Mouse (Mus musculus) embryonic facial prominence, embryonic 13.5 days (tissue): ENCODE results near the gene Acap2. TPM values are rescaled to one million over a fixed set of nuclear protein-coding genes. Genes with fewer than 3 reads are reported as not detected.
A peak's percentile ranks its signal among the peaks of the same experiment; 100 is the strongest.

Experiments
- ATAC-seq: fragments of 200-750 bp; cut with Nextera tagmentation; 2 replicates; pipeline ENCODE4 v1.8.0; 2017; ENCODE audit warnings: low read depth; ENCODE audit not compliant: insufficient number of reproducible peaks, insufficient read depth, low FRiP score, low TSS enrichment
- H3K27ac ChIP-seq: fragments of 300-500 bp; sonication (generic); 2 replicates; pipeline ENCODE4 v1.5.1; 2015; ENCODE audit warnings: moderate library complexity, mild to moderate bottlenecking, inconsistent platforms
- H3K27me3 ChIP-seq: fragments of 300-500 bp; sonication (generic); 2 replicates; pipeline ENCODE4 v1.6.1; 2015; ENCODE audit warnings: mild to moderate bottlenecking, inconsistent platforms
- H3K36me3 ChIP-seq: fragments of 300-500 bp; sonication (generic); 2 replicates; pipeline ENCODE4 v1.6.1; 2015; ENCODE audit warnings: mild to moderate bottlenecking, inconsistent platforms
- H3K4me1 ChIP-seq: fragments of 300-500 bp; sonication (generic); 2 replicates; pipeline ENCODE4 v1.6.1; 2015; ENCODE audit warnings: inconsistent platforms
- H3K4me2 ChIP-seq: fragments of 300-500 bp; sonication (generic); 2 replicates; pipeline ENCODE4 v1.6.1; 2015; ENCODE audit warnings: moderate library complexity, mild to moderate bottlenecking, inconsistent platforms
- H3K4me3 ChIP-seq: fragments of 300-500 bp; sonication (generic); 2 replicates; pipeline ENCODE4 v1.5.1; 2015; ENCODE audit warnings: mild to moderate bottlenecking, inconsistent platforms
- H3K9ac ChIP-seq: fragments of 300-500 bp; sonication (generic); 2 replicates; pipeline ENCODE4 v1.6.1; 2015; ENCODE audit warnings: mild to moderate bottlenecking, inconsistent platforms
- H3K9me3 ChIP-seq: fragments of 300-500 bp; sonication (generic); 2 replicates; pipeline ENCODE4 v1.6.1; 2016; ENCODE audit warnings: inconsistent platforms
- WGBS: fragments of 180-500 bp; shearing (Covaris S2); methylation state at CpG from one replicate; pipeline ENCODE4 v1.1.7; 2015; ENCODE audit warnings: mixed read lengths; 5-methylcytosine and 5-hydroxymethylcytosine counted together
- polyA plus RNA-seq: library from polyadenylated mRNA; unstranded; fragments of >200 nt; fragmentation: Nextera tagmentation; extraction: Ambion mirVana; gene quantifications from 2 replicates; pipeline ENCODE4 v1.2.1, GENCODE M21; 2015

Acap2 gene
- polyA plus RNA-seq, 1 experiment from 2014 or later = 22.6 TPM

GRCm38 (mm10) chr16:31062918-31063317, 138.1 kb downstream of the Acap2 start:
- Histone ChIP-seq H3K27ac (no peak overlapping the region), H3K9ac (no peak overlapping the region), H3K4me3 (no peak overlapping the region), H3K9me3 (no peaks in the 10 kb centered on the region), H3K4me1 (peaks cover 37% of the 10 kb centered on the region), H3K4me2 (no peak overlapping the region), H3K27me3 (no peaks in the 10 kb centered on the region), H3K36me3 (no peaks in the 10 kb centered on the region)
- WGBS = 72% methylated on average over 3 of the region's 3 CpGs
- ATAC-seq = no peak

GRCm38 (mm10) chr16:31061246-31061880, 139.7 kb downstream of the Acap2 start:
- H3K4me2 ChIP-seq = no peak overlapping the region; the same call in 1 of the 2 replicates
- no peaks in the 10 kb centered on the region for H3K9me3 ChIP-seq
- ATAC-seq = peak; percentile 56; the same call in 1 of the 2 replicates
- no peak overlapping the region for H3K9ac ChIP-seq
- no peaks in the 10 kb centered on the region for H3K27me3 ChIP-seq
- H3K36me3 ChIP-seq = no peaks in the 10 kb centered on the region
- H3K4me1 ChIP-seq = peaks cover 31% of the 10 kb centered on the region
- no peak overlapping the region for H3K4me3 ChIP-seq
- peak overlapping the region; percentile 79 for H3K27ac ChIP-seq
- WGBS = 31% methylated on average over 11 of the region's 11 CpGs

DNA sequence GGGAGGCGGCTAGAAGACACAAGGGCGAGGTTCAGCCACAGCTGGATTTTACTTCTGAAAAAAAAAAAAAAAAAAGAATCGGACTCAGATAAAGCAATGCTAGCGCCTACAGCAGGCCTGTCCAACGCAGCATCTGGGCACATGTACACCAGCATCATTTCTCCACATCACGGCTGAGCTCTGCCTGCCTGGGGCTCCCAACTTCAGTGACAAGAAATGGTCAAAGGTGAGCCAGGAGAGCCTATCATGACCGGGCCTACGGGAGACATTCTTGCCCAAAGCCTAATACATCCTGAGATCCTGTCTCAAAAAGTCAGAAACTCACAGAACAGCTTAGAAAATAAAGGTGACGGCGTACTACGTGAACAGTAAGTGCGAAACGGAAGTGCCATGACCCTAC, 140.3 kb downstream of the Acap2 start:
- Histone ChIP-seq H3K4me2 (no peak overlapping the region), H3K36me3 (no peaks in the 10 kb centered on the region), H3K4me3 (no peak overlapping the region), H3K27ac (peak overlapping the region; percentile 79), H3K9me3 (no peaks in the 10 kb centered on the region), H3K27me3 (no peaks in the 10 kb centered on the region), H3K4me1 (peaks cover 31% of the 10 kb centered on the region), H3K9ac (no peak overlapping the region)
- ATAC-seq = 0 out of 2 replicates have a peak, but pooled peaks have one; percentile 17
- 85% methylated on average over 13 of the region's 13 CpGs for WGBS

DNA sequence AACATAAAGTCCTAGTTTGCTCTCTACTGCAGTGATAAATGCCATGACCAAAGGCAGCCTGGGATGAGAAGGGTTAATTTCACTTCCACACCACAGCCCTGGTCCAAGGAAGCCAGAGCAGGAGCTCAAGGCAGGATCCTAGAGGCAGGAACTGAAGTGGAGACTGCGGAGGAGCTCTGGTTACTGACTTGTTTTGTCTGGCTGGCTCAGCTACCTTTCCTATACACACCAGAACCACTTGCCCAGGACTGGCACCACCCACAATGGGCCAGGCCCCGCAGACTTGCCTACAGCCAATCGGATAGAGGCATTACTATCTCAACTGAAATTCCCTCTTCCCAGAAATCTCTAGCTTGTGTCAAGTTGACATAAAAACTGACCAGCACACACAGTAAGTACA, 140.8 kb downstream of the Acap2 start:
- 95% methylated on average over 3 of the region's 3 CpGs for WGBS

DNA sequence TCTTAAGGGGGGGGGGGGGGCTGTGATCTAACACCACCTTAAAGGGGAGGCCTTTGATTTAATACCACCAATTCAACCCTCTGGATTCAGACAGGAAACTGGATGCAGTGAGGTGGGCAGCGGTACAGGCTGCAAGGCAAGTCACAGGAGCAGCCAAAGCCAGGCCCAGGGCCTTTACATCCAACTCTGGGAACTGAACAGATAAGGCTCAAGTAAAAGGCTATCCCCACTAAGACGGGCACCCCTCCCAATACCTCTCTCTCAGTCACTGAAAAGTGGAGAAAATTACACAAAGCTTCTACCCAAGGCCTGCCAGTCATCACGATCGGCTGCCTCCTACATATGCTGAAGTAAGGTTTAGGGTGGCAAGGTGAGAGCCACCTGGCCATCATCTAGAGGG, 141.3 kb downstream of the Acap2 start:
- Histone ChIP-seq H3K4me3 (no peak overlapping the region), H3K9ac (no peak overlapping the region), H3K27ac (no peak overlapping the region), H3K27me3 (no peaks in the 10 kb centered on the region), H3K4me1 (peaks cover 31% of the 10 kb centered on the region), H3K36me3 (no peaks in the 10 kb centered on the region), H3K9me3 (no peaks in the 10 kb centered on the region), H3K4me2 (no peak overlapping the region)
- WGBS = 85% methylated on average over 4 of the region's 4 CpGs
- ATAC-seq = no peak

More for the DNA sequence above, 140.8 kb downstream of the Acap2 start:
- H3K4me3 ChIP-seq = no peak overlapping the region
- peaks cover 31% of the 10 kb centered on the region for H3K4me1 ChIP-seq
- H3K9ac ChIP-seq = no peak overlapping the region
- no peaks in the 10 kb centered on the region for H3K27me3 ChIP-seq
- no peaks in the 10 kb centered on the region for H3K36me3 ChIP-seq
- H3K27ac ChIP-seq = no peak overlapping the region
- no peak for ATAC-seq
- H3K9me3 ChIP-seq = no peaks in the 10 kb centered on the region
- no peak overlapping the region for H3K4me2 ChIP-seq

GRCm38 (mm10) chr16:31052812-31053211, 148.2 kb downstream of the Acap2 start:
- no peaks in the 10 kb centered on the region for H3K36me3 ChIP-seq
- H3K4me2 ChIP-seq = no peak overlapping the region
- peaks cover 5% of the 10 kb centered on the region; the same call in 1 of the 2 replicates for H3K4me1 ChIP-seq
- no peak overlapping the region for H3K27ac ChIP-seq
- no peak overlapping the region for H3K4me3 ChIP-seq
- no peak for ATAC-seq
- no peak overlapping the region for H3K9ac ChIP-seq
- WGBS = 76% methylated on average over 6 of the region's 6 CpGs
- H3K9me3 ChIP-seq = no peaks in the 10 kb centered on the region
- no peaks in the 10 kb centered on the region for H3K27me3 ChIP-seq

- Histone ChIP-seq H3K4me2 (no peak overlapping the region), H3K9me3 (no peaks in the 10 kb centered on the region), H3K4me3 (no peak overlapping the region), H3K27ac (no peak overlapping the region), H3K36me3 (no peaks in the 10 kb centered on the region), H3K9ac (no peak overlapping the region), H3K27me3 (no peaks in the 10 kb centered on the region), H3K4me1 (peaks cover 9% of the 10 kb centered on the region; the same call in 1 of the 2 replicates)
- 71% methylated on average over 7 of the region's 7 CpGs for WGBS
- ATAC-seq = no peak
Observed at GRCm38 (mm10) chr16:31052177-31052726, 148.8 kb downstream of the Acap2 start.

DNA sequence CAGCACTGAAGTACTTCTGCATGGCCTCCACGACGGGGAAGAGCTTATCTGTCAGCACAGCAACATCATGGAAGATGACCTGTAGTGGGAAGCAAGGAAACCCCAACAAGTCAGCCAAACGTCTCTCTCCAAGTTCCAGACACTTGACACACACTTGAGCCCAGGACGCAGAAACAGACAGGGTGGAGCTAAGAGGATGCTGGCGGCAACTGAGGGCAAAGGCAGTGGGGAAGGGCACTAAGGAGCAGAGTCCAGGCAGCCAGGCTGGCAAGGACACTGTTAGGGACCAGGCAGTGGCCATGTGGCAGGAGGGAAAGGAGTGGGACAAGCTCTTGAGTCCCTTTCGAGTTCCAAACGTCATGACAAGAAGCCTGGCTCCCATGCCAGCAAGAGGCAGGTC, 150.3 kb downstream of the Acap2 start:
- Histone ChIP-seq H3K9me3 (no peaks in the 10 kb centered on the region), H3K9ac (no peak overlapping the region), H3K27ac (no peak overlapping the region), H3K4me1 (peaks cover 17% of the 10 kb centered on the region), H3K27me3 (no peaks in the 10 kb centered on the region), H3K36me3 (no peaks in the 10 kb centered on the region), H3K4me2 (no peak overlapping the region), H3K4me3 (no peak overlapping the region)
- ATAC-seq = no peak
- 88% methylated on average over 7 of the region's 7 CpGs for WGBS

DNA sequence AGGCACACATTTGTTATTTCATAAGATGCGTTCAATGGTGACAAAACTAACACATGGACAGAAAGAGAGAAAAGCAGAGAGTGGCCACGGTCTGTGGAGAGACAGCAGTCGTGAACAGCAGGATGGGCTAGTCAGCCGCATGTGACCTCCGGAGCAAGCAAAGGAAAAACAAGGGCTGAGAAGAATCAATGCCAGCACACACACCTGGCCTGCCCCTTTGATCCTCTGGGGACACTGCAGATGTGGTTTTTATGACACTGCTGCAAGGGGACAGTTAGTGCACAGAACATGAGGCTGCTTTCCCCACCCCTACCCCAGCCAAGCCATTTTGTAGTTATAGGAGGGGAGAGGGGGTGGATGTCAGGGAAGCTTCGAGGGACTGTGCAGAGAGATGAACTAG, 152.9 kb downstream of the Acap2 start:
- H3K4me2 ChIP-seq = no peak overlapping the region
- WGBS = 83% methylated on average over 6 of the region's 6 CpGs
- H3K9me3 ChIP-seq = no peaks in the 10 kb centered on the region
- H3K4me3 ChIP-seq = no peak overlapping the region
- H3K9ac ChIP-seq = no peak overlapping the region
- peaks cover 17% of the 10 kb centered on the region for H3K4me1 ChIP-seq
- no peak overlapping the region for H3K27ac ChIP-seq
- no peak for ATAC-seq
- no peaks in the 10 kb centered on the region for H3K36me3 ChIP-seq
- no peaks in the 10 kb centered on the region for H3K27me3 ChIP-seq

- Histone ChIP-seq H3K9ac (no peak overlapping the region), H3K4me1 (peaks cover 17% of the 10 kb centered on the region), H3K27me3 (no peaks in the 10 kb centered on the region), H3K36me3 (no peaks in the 10 kb centered on the region), H3K4me2 (no peak overlapping the region), H3K4me3 (no peak overlapping the region), H3K27ac (no peak overlapping the region), H3K9me3 (no peaks in the 10 kb centered on the region)
- ATAC-seq = no peak
- 67% methylated on average over 10 of the region's 10 CpGs for WGBS
Observed at GRCm38 (mm10) chr16:31047186-31047898, 153.7 kb downstream of the Acap2 start.

DNA sequence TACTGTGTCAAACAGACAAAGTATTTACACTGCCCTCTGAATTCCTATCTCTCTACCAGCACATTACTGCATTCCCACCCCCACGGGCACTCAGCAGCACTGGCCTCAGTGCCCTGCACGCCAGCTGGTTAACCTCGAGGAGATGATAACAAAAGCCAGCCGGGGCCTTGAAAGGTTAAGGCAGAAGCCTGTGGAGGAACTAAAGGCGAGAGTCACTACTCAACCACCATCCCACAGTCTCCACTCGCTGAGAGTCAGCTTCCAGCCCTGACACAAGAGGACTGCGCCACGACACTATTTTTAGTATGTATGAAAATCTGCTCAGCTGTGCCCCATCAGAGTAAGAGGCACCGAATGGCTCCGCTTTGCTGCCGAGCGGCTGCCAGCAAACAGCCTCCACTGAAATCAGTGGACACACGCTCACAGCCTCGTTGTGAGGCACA, 154.8 kb downstream of the Acap2 start:
- Histone ChIP-seq H3K9ac (0 out of 2 replicates have a peak overlapping the region, but pooled peaks have one; percentile 16), H3K4me3 (no peak overlapping the region), H3K27me3 (no peaks in the 10 kb centered on the region), H3K9me3 (no peaks in the 10 kb centered on the region), H3K36me3 (no peaks in the 10 kb centered on the region), H3K27ac (peak overlapping the region; percentile 44), H3K4me1 (peaks cover 17% of the 10 kb centered on the region), H3K4me2 (no peak overlapping the region)
- 56% methylated on average over 14 of the region's 14 CpGs for WGBS
- ATAC-seq = no peak

GRCm38 (mm10) chr16:31045211-31045610, 155.8 kb downstream of the Acap2 start:
- H3K27me3 ChIP-seq = no peaks in the 10 kb centered on the region
- H3K4me1 ChIP-seq = peaks cover 22% of the 10 kb centered on the region
- no peak overlapping the region for H3K9ac ChIP-seq
- H3K36me3 ChIP-seq = no peaks in the 10 kb centered on the region
- 70% methylated on average over 5 of the region's 5 CpGs for WGBS
- H3K9me3 ChIP-seq = no peaks in the 10 kb centered on the region
- ATAC-seq = no peak
- no peak overlapping the region for H3K4me3 ChIP-seq
- H3K4me2 ChIP-seq = no peak overlapping the region
- no peak overlapping the region for H3K27ac ChIP-seq
